Mouse (Mus musculus): ENCODE results near the gene Usp46. TPM values are rescaled to one million over a fixed set of nuclear protein-coding genes. Genes with fewer than 3 reads are reported as not detected.
"Not testable (repeated sequence)": the region's sequence is repeated elsewhere in the genome, so short reads cannot be mapped to it uniquely, and the experiment has no call there.

Usp46 gene
- total RNA-seq, 2 experiments from 2014 or later: 27.8 to 33.2 TPM

GRCm38 (mm10) chr5:74028221-74028620 lies 40.0 kb downstream of the Usp46 start:
- no peak for DNase-seq

GRCm38 (mm10) chr5:74020506-74020905 lies 47.7 kb downstream of the Usp46 start:
- peak; percentile 33 for DNase-seq

- DNase-seq: no peak
Observed at GRCm38 (mm10) chr5:74018870-74019565, 49.2 kb downstream of the Usp46 start.

GRCm38 (mm10) chr5:74017488-74017887 lies 50.7 kb downstream of the Usp46 start:
- DNase-seq: no peak

GRCm38 (mm10) chr5:74011629-74012028 lies 56.6 kb downstream of the Usp46 start:
- DNase-seq: no peak

- no peak for DNase-seq
Observed at GRCm38 (mm10) chr5:74007492-74008070, 60.6 kb downstream of the Usp46 start.

GRCm38 (mm10) chr5:74005936-74006335 lies 62.3 kb downstream of the Usp46 start:
- no peak for DNase-seq

- DNase-seq: no peak
Observed at GRCm38 (mm10) chr5:74001743-74002142, 66.5 kb downstream of the Usp46 start.

GRCm38 (mm10) chr5:73998966-73999365 lies 69.3 kb downstream of the Usp46 start:
- no peak for DNase-seq

- DNase-seq: no peak
Observed at GRCm38 (mm10) chr5:73994850-73995249, 73.4 kb downstream of the Usp46 start.

GRCm38 (mm10) chr5:73993538-73993937 lies 74.7 kb downstream of the Usp46 start:
- peak; percentile 52 for DNase-seq

GRCm38 (mm10) chr5:73992321-73992720 lies 75.9 kb downstream of the Usp46 start:
- no peak for DNase-seq

- DNase-seq: no peak
Observed at GRCm38 (mm10) chr5:73989532-73989931, 78.7 kb downstream of the Usp46 start.

- no peak for DNase-seq
Observed at GRCm38 (mm10) chr5:73987777-73988560, 80.3 kb downstream of the Usp46 start.

- DNase-seq: no peak
Observed at GRCm38 (mm10) chr5:73977426-73977825, 90.8 kb downstream of the Usp46 start.

GRCm38 (mm10) chr5:73971701-73972100 lies 96.5 kb downstream of the Usp46 start:
- peak; percentile 32 for DNase-seq

GRCm38 (mm10) chr5:73970024-73970628 lies 98.1 kb downstream of the Usp46 start:
- DNase-seq: peak; percentile 30

- no peak for DNase-seq
Observed at GRCm38 (mm10) chr5:73969338-73969737, 98.9 kb downstream of the Usp46 start.

GRCm38 (mm10) chr5:73959779-73960178 lies 108.5 kb downstream of the Usp46 start:
- no peak for DNase-seq

GRCm38 (mm10) chr5:73958614-73959013 lies 109.6 kb downstream of the Usp46 start:
- not testable (repeated sequence) for DNase-seq

- no peak for DNase-seq
Observed at GRCm38 (mm10) chr5:73958096-73958495, 110.1 kb downstream of the Usp46 start.

- DNase-seq: no peak
Observed at GRCm38 (mm10) chr5:73955691-73956090, 112.5 kb downstream of the Usp46 start.

- no peak for DNase-seq
Observed at GRCm38 (mm10) chr5:73955005-73955404, 113.2 kb downstream of the Usp46 start.

All from adrenal gland, postnatal 10 days (tissue).